Mouse (Mus musculus) lung, embryonic 14.5 days (tissue): Measurements from ENCODE around the gene Hoxd13. TPM values are rescaled to one million over a fixed set of nuclear protein-coding genes. Genes with fewer than 3 reads are reported as not detected.
A peak's percentile ranks its signal among the peaks of the same experiment; 100 is the strongest.

Source experiments
- ATAC-seq: fragments of 200-750 bp; cut with Nextera tagmentation; 2 replicates; pipeline ENCODE4 v1.8.0; 2017; ENCODE audit warnings: mild to moderate bottlenecking, moderate TSS enrichment, moderate library complexity; ENCODE audit not compliant: insufficient read depth
- DNase-seq: peaks from one replicate; pipeline ENCODE4 v3.0.0-alpha.2; 2015
- H3K27ac ChIP-seq: fragments of 300-500 bp; sonication (generic); 2 replicates; pipeline ENCODE4 v1.5.1; 2014; ENCODE audit warnings: low read depth, mild to moderate bottlenecking, moderate library complexity
- H3K27me3 ChIP-seq: fragments of 300-500 bp; sonication (generic); 2 replicates; pipeline ENCODE4 v1.6.1; 2014; ENCODE audit warnings: low read length, control low read depth; ENCODE audit not compliant: insufficient read depth
- H3K36me3 ChIP-seq: fragments of 300-500 bp; sonication (generic); 2 replicates; pipeline ENCODE4 v1.6.1; 2014; ENCODE audit warnings: control low read depth; ENCODE audit not compliant: insufficient read depth
- H3K4me1 ChIP-seq: fragments of 300-500 bp; sonication (generic); 2 replicates; pipeline ENCODE4 v1.6.1; 2014; ENCODE audit warnings: antibody characterized with exemption, control low read depth; ENCODE audit not compliant: insufficient read depth
- H3K4me2 ChIP-seq: fragments of 300-500 bp; sonication (generic); 2 replicates; pipeline ENCODE4 v1.6.1; 2014; ENCODE audit warnings: mild to moderate bottlenecking
- H3K4me3 ChIP-seq: fragments of 300-500 bp; sonication (generic); 2 replicates; pipeline ENCODE4 v1.5.1; 2014; ENCODE audit warnings: low read depth, low read length
- H3K9ac ChIP-seq: fragments of 300-500 bp; sonication (generic); 2 replicates; pipeline ENCODE4 v1.6.1; 2014
- H3K9me3 ChIP-seq: fragments of 300-500 bp; sonication (generic); 2 replicates; pipeline ENCODE4 v1.6.1; 2016; ENCODE audit warnings: low read depth, low read length, control low read depth
- CTCF ChIP-seq: IDR thresholded peaks from 2 replicates; pipeline ENCODE4 v1.5.1; 2016; ENCODE audit warnings: antibody characterized with exemption, low read depth
- WGBS: fragments of 180-500 bp; shearing (Covaris S2); extraction: QIAGEN DNeasy Blood & Tissue Kit; methylation state at CpG from one replicate; pipeline ENCODE4 v1.1.7; 2014; 5-methylcytosine and 5-hydroxymethylcytosine counted together
- polyA plus RNA-seq: library from polyadenylated mRNA; unstranded; fragments of >200 nt; fragmentation: Nextera tagmentation; extraction: Ambion mirVana; gene quantifications from 2 replicates; pipeline ENCODE4 v1.2.1, GENCODE M21; 2014

Hoxd13 gene
- polyA plus RNA-seq, 1 experiment from 2014 or later = not detected

DNA sequence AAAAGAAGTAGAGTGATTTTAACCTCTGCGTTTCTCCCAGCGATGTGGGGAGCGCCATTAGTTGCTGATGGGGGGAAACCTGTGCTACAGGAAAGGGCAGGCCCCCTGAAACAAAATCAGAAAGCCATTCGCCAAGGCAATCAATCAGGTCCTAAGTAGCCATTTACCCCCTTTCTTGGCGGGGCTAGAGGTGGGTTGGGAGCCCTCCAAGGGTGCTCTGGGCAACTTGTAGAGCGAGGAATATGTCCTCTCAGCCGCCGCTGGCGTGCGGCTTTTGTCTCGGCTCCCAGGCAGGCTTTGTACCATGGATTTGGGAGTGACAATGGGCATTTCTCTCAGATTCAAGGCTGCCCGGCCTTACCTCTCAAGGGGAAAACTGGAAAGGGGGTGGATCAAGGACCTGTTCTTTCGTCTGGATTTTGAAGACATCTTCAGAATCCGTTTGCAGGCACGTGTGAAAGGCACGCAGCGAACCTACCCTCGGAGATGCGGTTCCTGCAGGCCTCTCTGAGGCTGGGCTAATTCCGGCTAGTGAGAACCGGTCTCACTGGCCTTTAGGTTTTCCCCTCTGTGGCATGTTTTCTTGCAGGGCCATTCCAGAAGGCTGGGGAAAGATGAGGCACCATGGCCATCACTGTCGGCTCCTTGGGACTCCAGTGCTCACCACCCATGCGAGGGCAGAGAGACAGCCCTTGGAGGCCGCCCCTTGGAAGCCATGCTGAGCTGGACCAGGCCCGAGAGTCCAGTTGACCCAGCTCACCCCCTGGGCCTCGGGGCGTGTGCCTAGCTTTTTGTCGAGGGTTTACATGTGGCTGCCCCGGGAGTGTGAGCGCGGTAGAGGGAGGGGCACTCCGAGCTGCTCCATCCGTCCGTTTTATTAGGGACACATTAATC, 28.6 kb downstream of the Hoxd13 start:
- H3K27me3 ChIP-seq = peaks cover 99% of the 10 kb centered on the region
- 2% methylated on average over 34 of the region's 34 CpGs for WGBS

DNA sequence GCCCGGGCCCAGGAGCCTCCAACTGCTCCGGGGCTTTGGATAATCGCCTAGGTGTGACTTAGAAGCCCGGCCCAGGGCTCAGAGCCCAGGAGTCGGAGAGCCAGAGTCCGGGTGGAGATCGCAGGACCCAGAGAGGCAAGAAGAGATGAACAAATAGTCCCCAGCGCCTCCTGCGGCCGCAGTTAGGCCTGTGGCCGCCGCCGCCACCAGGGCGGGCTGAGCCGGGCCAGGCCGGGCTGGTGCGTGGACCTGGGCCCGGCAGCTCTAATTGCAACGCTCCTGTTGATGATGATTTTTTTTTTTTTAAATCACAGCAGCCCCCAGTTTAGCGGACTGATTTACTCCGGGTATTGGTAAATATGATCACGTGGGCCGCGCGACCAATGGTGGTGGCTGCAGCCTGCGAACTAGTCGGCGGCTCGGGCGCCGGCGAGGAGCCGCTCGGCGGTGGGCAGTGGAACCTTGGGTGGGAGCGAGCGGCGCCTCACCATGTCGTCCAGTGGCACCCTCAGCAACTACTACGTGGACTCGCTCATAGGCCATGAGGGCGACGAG, 29.5 kb downstream of the Hoxd13 start, which contains the start of gene Hoxd9:
Gene Hoxd9 (plus strand): TSS at position 161 of the 555 bp plus-strand sequence.
- 0 out of 2 replicates have a peak within 1 kb of the TSS, but pooled peaks have one; percentile 16 for H3K9ac ChIP-seq
- WGBS = under 1% methylated on average over 43 of the region's 43 CpGs
- no peaks in the 10 kb centered on the region for H3K4me1 ChIP-seq
- H3K36me3 ChIP-seq = no peaks in the 10 kb centered on the region
- peaks cover 99% of the 10 kb centered on the region for H3K27me3 ChIP-seq
- H3K27ac ChIP-seq = no peak within 1 kb of the TSS
- TF ChIP-seq CTCF = no peak
- H3K4me3 ChIP-seq = peak within 1 kb of the TSS; percentile 36
- H3K4me2 ChIP-seq = peak within 1 kb of the TSS; percentile 59
- H3K9me3 ChIP-seq = no peaks in the 10 kb centered on the region
- DNase-seq = peak; percentile 55
- ATAC-seq = peak; percentile 65; the same call in 1 of the 2 replicates

More for the DNA sequence above, 28.6 kb downstream of the Hoxd13 start:
- DNase-seq (no peak), ATAC-seq (no peak)
- no peak overlapping the region for H3K27ac ChIP-seq
- H3K36me3 ChIP-seq = no peaks in the 10 kb centered on the region
- H3K4me2 ChIP-seq = no peak overlapping the region
- H3K4me3 ChIP-seq = no peak overlapping the region
- no peak for TF ChIP-seq CTCF
- H3K4me1 ChIP-seq = no peaks in the 10 kb centered on the region
- H3K9ac ChIP-seq = no peak overlapping the region
- no peaks in the 10 kb centered on the region for H3K9me3 ChIP-seq

DNA sequence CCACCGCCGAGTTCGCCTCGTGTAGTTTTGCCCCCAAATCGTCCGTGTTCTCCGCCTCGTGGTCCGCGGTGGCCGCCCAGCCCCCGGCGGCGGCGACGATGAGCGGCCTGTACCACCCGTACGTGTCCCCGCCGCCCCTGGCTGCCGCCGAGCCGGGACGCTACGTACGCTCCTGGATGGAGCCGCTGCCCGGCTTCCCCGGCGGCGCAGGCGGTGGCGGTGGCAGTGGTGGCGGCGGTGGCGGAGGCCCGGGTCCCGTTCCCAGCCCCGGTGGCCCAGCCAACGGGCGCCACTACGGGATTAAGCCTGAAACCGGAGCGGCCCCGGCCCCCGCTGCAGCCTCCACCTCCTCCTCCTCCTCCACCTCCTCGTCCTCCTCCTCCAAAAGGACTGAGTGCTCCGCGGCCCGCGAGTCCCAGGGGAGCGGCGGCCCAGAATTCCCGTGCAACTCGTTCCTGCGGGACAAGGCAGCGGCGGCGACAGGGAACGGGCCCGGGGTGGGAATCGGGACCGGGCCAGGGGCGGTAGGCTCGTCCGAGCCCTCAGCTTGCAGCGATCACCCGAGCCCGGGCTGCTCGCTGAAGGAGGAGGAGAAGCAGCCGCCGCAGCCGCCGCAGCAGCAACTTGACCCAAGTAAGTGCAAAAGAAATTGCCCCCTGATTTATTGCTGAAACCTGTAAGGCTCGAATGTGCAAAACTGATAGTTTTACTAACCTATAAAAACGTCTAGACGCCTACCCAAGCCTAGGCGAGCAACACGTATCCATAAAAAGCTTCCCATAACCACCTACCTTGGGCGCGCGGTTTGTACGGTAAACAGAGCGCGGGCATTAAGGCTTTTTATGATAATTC, 30.3 kb downstream of the Hoxd13 start:
- DNase-seq = no peak
- H3K4me3 ChIP-seq = peak overlapping the region; percentile 36
- H3K9me3 ChIP-seq = no peaks in the 10 kb centered on the region
- 0 out of 2 replicates have a peak overlapping the region, but pooled peaks have one; percentile 16 for H3K9ac ChIP-seq
- peak overlapping the region; percentile 59 for H3K4me2 ChIP-seq
- under 1% methylated on average over 83 of the region's 86 CpGs for WGBS
- no peak for TF ChIP-seq CTCF
- H3K4me1 ChIP-seq = no peaks in the 10 kb centered on the region
- no peak for ATAC-seq
- H3K36me3 ChIP-seq = no peaks in the 10 kb centered on the region
- H3K27me3 ChIP-seq = peaks cover 100% of the 10 kb centered on the region
- H3K27ac ChIP-seq = no peak overlapping the region

DNA sequence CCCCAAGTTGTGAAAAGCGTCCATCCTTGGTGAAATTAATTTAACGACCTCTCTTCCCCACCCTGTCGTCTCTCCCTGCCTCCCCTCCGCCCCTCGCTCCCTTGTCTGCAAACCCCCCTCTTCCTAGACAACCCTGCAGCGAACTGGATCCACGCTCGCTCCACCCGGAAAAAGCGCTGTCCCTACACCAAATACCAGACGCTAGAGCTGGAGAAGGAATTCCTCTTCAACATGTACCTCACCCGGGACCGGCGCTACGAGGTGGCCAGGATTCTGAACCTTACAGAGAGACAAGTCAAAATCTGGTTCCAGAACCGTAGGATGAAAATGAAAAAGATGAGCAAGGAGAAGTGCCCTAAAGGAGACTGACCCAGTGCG, 30.9 kb downstream of the Hoxd13 start:
- H3K27ac ChIP-seq = no peak overlapping the region
- TF ChIP-seq CTCF = no peak
- H3K9ac ChIP-seq = no peak overlapping the region
- no peak overlapping the region for H3K4me3 ChIP-seq
- peaks cover 100% of the 10 kb centered on the region for H3K27me3 ChIP-seq
- no peak overlapping the region for H3K4me2 ChIP-seq
- DNase-seq = no peak
- ATAC-seq = no peak
- no peaks in the 10 kb centered on the region for H3K9me3 ChIP-seq
- no peaks in the 10 kb centered on the region for H3K36me3 ChIP-seq
- 2% methylated on average over 17 of the region's 17 CpGs for WGBS
- H3K4me1 ChIP-seq = no peaks in the 10 kb centered on the region

DNA sequence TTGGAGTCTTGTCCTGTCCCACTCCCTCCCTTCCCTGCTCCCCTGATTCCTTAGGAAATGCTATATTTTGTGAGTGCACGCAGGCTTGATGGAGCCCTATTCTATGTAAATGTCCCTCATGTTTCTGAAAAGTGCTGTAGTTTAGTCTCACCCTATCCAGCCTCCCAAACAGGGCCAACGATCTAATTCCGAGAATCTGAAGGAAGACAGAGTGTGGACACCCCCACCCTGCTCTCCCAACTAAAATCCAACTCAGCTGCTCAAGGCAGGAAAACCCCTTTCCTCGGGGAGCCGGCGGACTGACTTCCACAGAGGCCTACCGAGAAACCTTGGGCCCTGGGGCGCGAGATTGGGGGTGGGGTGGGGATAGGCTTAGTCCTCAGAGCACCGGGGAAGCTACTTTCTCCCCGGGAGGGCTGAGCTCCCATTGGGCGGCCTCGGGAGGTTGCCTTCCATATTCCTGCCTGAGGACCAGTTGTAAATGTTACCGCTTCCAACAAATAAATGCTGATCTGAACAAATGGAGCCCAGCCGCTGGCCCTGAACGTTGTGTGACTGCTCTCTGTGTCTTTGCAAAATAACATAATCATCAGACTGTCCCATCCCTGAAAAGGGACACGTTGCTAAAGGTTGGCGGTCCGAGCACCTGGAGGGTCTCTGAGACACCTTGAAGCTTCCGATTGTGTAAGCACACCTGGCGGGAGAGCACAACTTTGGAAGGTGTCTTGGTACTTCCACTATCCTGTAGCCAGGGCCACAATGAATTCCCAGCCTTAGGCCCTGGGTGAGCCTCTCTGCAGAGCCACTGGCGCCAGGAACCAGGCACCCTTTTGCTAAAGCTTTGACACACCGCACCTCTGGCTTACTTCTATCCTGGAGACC, 31.8 kb downstream of the Hoxd13 start:
- Histone ChIP-seq H3K4me2 (no peak overlapping the region), H3K27ac (no peak overlapping the region), H3K36me3 (no peaks in the 10 kb centered on the region), H3K4me1 (no peaks in the 10 kb centered on the region), H3K4me3 (no peak overlapping the region), H3K9me3 (no peaks in the 10 kb centered on the region), H3K27me3 (peaks cover 100% of the 10 kb centered on the region), H3K9ac (no peak overlapping the region)
- TF ChIP-seq CTCF = no peak
- ATAC-seq (no peak), DNase-seq (no peak)
- 2% methylated on average over 23 of the region's 23 CpGs for WGBS

DNA sequence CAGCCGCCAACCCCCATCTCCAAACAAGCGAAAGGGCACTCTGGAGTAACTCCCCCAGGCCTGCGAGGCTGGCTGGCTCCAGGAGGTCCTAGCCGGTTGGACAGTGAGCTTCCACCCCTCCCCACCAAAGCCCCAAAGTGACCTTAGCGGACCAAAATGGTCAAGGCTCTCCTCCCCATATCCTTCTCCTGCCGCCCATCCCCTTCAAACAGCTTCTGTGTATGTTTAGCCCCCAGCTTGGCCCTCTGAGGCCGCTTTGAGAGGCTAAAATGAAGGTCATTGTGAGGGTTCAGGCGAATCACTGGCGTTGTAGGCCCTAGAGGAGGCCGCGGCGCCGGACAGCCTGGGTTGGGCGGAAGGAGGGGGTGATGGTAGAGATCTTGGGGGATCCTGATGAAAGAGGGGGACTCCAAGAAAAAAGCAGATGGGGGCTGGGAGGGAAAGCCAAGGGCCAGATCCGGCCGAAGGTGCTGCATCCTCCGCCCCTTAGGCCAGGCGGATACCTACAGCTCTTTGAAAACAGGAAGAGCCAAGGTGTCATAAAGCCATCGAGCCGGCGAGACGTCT, 32.5 kb downstream of the Hoxd13 start:
- no peak overlapping the region for H3K4me3 ChIP-seq
- no peak overlapping the region for H3K4me2 ChIP-seq
- H3K27me3 ChIP-seq = peaks cover 97% of the 10 kb centered on the region
- no peak overlapping the region for H3K27ac ChIP-seq
- H3K9me3 ChIP-seq = no peaks in the 10 kb centered on the region
- H3K36me3 ChIP-seq = no peaks in the 10 kb centered on the region
- no peak overlapping the region for H3K9ac ChIP-seq
- no peak for TF ChIP-seq CTCF
- no peak for DNase-seq
- no peaks in the 10 kb centered on the region for H3K4me1 ChIP-seq
- ATAC-seq = no peak
- WGBS = 5% methylated on average over 22 of the region's 22 CpGs
